Comparison of ENCODE assay signal across 19 mouse cellular contexts in the genomic region with DNA sequence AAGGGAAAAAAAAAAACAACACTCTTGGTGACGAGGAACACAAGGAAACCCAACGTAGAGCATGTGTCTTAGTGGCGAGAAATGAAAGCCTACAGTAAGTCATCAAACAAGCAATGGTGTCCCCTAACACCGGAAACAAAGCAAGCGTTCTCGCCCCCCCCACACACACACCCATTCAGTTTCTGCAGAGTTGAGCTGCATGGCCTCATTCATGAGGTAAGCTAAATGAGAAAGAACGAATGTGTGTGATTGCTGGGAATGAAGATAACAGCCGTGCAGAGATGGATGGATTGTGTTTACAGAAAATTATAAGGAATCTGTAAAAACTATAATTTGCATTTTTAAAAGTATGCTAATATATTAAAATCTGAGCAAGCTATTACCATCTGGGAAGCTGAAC.
DNase-seq lines count a peak whose midpoint lies in the region; ATAC-seq and TF ChIP-seq lines count a peak whose summit lies in the region.
"Had no signal": no experiment of that assay in that cellular context is flagged by ENCODE, and none has a peak within 500 bp of the region (broad histone marks: within the 10 kb centered on the region; RNA-seq: fewer than 3 reads in every experiment).

No protein-coding gene starts in this region.

- no peaks in the 10 kb centered on the region for H3K27me3 ChIP-seq in hindbrain, embryonic 12.5 days
- no peaks in the 10 kb centered on the region for H3K27me3 ChIP-seq in hindbrain, embryonic 11.5 days (ENCODE audit: control insufficient read depth, insufficient read depth, low read length)
- H3K27me3 ChIP-seq in hindbrain, embryonic 14.5 days (ENCODE audit: control insufficient read depth, insufficient read depth, low read length) = no peaks in the 10 kb centered on the region
- no peaks in the 10 kb centered on the region for H3K27me3 ChIP-seq in neural tube, embryonic 13.5 days
- no peaks in the 10 kb centered on the region for H3K27me3 ChIP-seq in kidney, embryonic 16.5 days (ENCODE audit: insufficient read depth, low read length)
- H3K27me3 ChIP-seq: heart, embryonic 15.5 days; limb, embryonic 12.5 days; liver, embryonic 12.5 days; lung, embryonic 15.5 days; stomach, embryonic 15.5 days had no signal

- H3K4me2 ChIP-seq in hindbrain, embryonic 12.5 days (replicated peaks) = peak overlapping the region; percentile 51
- no peak overlapping the region for H3K4me2 ChIP-seq in hindbrain, embryonic 11.5 days (replicated peaks; ENCODE audit: low read depth, low read length)
- H3K4me2 ChIP-seq in hindbrain, embryonic 14.5 days (replicated peaks) = peak overlapping the region; percentile 57
- H3K4me2 ChIP-seq in neural tube, embryonic 13.5 days = peak overlapping the region; percentile 66
- no peak overlapping the region for H3K4me2 ChIP-seq in kidney, embryonic 16.5 days (replicated peaks; ENCODE audit: low read depth, low read length)
- H3K4me2 ChIP-seq: heart, embryonic 15.5 days; limb, embryonic 12.5 days; liver, embryonic 12.5 days; lung, embryonic 15.5 days; stomach, embryonic 15.5 days had no signal

- TF ChIP-seq POLR2A in brain, embryonic 14.5 days (IDR thresholded peaks at IDR 0.05; ENCODE audit: borderline replicate concordance, extremely low read depth, insufficient read depth, insufficient read length, poor library complexity, severe bottlenecking) = no peak

- no peak for DNase-seq in hindbrain, embryonic 11.5 days (ENCODE audit: low spot score)
- peak; percentile 73 for DNase-seq in brain, embryonic 14.5 days (ENCODE audit: low read depth)
- peak; percentile 55 for DNase-seq in hindbrain, embryonic 14.5 days (ENCODE audit: low spot score)
- no peak for DNase-seq in right cerebral cortex, postnatal 25 days
- DNase-seq: cerebellum, adult 9-10 months; gastrocnemius, postnatal 25 days; kidney, adult 11 months; lung, postnatal 4 days; thymus, adult 18-20 months had no signal

- no peak for TF ChIP-seq CTCF in brain, embryonic 14.5 days (IDR thresholded peaks at IDR 0.05; ENCODE audit: borderline replicate concordance, extremely low read depth, insufficient read depth, insufficient read length)

- H3K9ac ChIP-seq in hindbrain, embryonic 12.5 days = no peak overlapping the region
- H3K9ac ChIP-seq in hindbrain, embryonic 11.5 days (ENCODE audit: low read depth, low read length) = no peak overlapping the region
- peak overlapping the region; percentile 67 for H3K9ac ChIP-seq in hindbrain, embryonic 14.5 days
- peak overlapping the region; percentile 83 for H3K9ac ChIP-seq in neural tube, embryonic 13.5 days
- no peak overlapping the region for H3K9ac ChIP-seq in kidney, embryonic 16.5 days (replicated peaks; ENCODE audit: low read length)
- H3K9ac ChIP-seq: heart, embryonic 15.5 days; limb, embryonic 12.5 days; liver, embryonic 12.5 days; lung, embryonic 15.5 days; stomach, embryonic 15.5 days had no signal

- H3K4me3 ChIP-seq in hindbrain, embryonic 12.5 days = peak overlapping the region; percentile 18
- H3K4me3 ChIP-seq in hindbrain, embryonic 11.5 days (ENCODE audit: low read depth, low read length) = no peak overlapping the region
- peak overlapping the region; percentile 41 for H3K4me3 ChIP-seq in hindbrain, embryonic 14.5 days (replicated peaks; ENCODE audit: low read length)
- peak overlapping the region; percentile 52 for H3K4me3 ChIP-seq in neural tube, embryonic 13.5 days
- no peak overlapping the region for H3K4me3 ChIP-seq in kidney, embryonic 16.5 days (ENCODE audit: low read length)
- H3K4me3 ChIP-seq: embryonic facial prominence, embryonic 10.5 days; heart, embryonic 15.5 days; limb, embryonic 12.5 days; liver, embryonic 12.5 days; lung, embryonic 15.5 days; stomach, embryonic 15.5 days had no signal

- no peaks in the 10 kb centered on the region for H3K9me3 ChIP-seq in hindbrain, embryonic 12.5 days (replicated peaks)
- no peaks in the 10 kb centered on the region for H3K9me3 ChIP-seq in hindbrain, embryonic 11.5 days (ENCODE audit: control insufficient read depth, low read length)
- no peaks in the 10 kb centered on the region for H3K9me3 ChIP-seq in hindbrain, embryonic 14.5 days (ENCODE audit: control insufficient read depth, low read length)
- no peaks in the 10 kb centered on the region for H3K9me3 ChIP-seq in neural tube, embryonic 13.5 days
- H3K9me3 ChIP-seq in kidney, embryonic 16.5 days (ENCODE audit: low read length) = no peaks in the 10 kb centered on the region
- H3K9me3 ChIP-seq: embryonic facial prominence, embryonic 10.5 days; heart, embryonic 15.5 days; limb, embryonic 12.5 days; liver, embryonic 12.5 days; lung, embryonic 15.5 days; stomach, embryonic 15.5 days had no signal

- no peak overlapping the region for H3K27ac ChIP-seq in hindbrain, embryonic 12.5 days
- no peak overlapping the region for H3K27ac ChIP-seq in hindbrain, embryonic 11.5 days (ENCODE audit: low read depth, low read length)
- no peak overlapping the region for H3K27ac ChIP-seq in hindbrain, embryonic 14.5 days
- H3K27ac ChIP-seq in neural tube, embryonic 13.5 days (replicated peaks) = peak overlapping the region; percentile 49; the same call in 1 of the 2 replicates
- H3K27ac ChIP-seq in kidney, embryonic 16.5 days (ENCODE audit: low read length) = no peak overlapping the region
- H3K27ac ChIP-seq: embryonic facial prominence, embryonic 10.5 days; heart, embryonic 15.5 days; kidney, postnatal 0 days; limb, embryonic 12.5 days; liver, embryonic 12.5 days; lung, embryonic 15.5 days; stomach, embryonic 15.5 days had no signal

- no peaks in the 10 kb centered on the region for H3K36me3 ChIP-seq in hindbrain, embryonic 12.5 days
- no peaks in the 10 kb centered on the region for H3K36me3 ChIP-seq in hindbrain, embryonic 11.5 days (ENCODE audit: control insufficient read depth, insufficient read depth, low read length)
- no peaks in the 10 kb centered on the region for H3K36me3 ChIP-seq in hindbrain, embryonic 14.5 days (replicated peaks; ENCODE audit: control insufficient read depth, insufficient read depth)
- H3K36me3 ChIP-seq in neural tube, embryonic 13.5 days = 0 out of 2 replicates have a peak, but pooled peaks cover 10% of the 10 kb centered on the region
- no peaks in the 10 kb centered on the region for H3K36me3 ChIP-seq in kidney, embryonic 16.5 days (ENCODE audit: insufficient read depth, low read length)
- H3K36me3 ChIP-seq: embryonic facial prominence, embryonic 10.5 days; heart, embryonic 15.5 days; limb, embryonic 12.5 days; liver, embryonic 12.5 days; lung, embryonic 15.5 days; stomach, embryonic 15.5 days had no signal

- no peak for ATAC-seq in hindbrain, embryonic 12.5 days (ENCODE audit: low FRiP score)
- no peak for ATAC-seq in hindbrain, embryonic 11.5 days (ENCODE audit: low FRiP score)
- no peak for ATAC-seq in hindbrain, embryonic 14.5 days (ENCODE audit: low FRiP score)
- ATAC-seq in neural tube, embryonic 13.5 days (ENCODE audit: low read depth) = no peak
- no peak for ATAC-seq in kidney, embryonic 16.5 days (ENCODE audit: low FRiP score, low TSS enrichment)
- ATAC-seq: liver, embryonic 12.5 days had no signal

- peaks cover 13% of the 10 kb centered on the region for H3K4me1 ChIP-seq in hindbrain, embryonic 12.5 days
- H3K4me1 ChIP-seq in hindbrain, embryonic 11.5 days (replicated peaks; ENCODE audit: control insufficient read depth, insufficient read depth, low read length) = peaks cover 3% of the 10 kb centered on the region; the same call in 1 of the 2 replicates
- H3K4me1 ChIP-seq in hindbrain, embryonic 14.5 days (replicated peaks; ENCODE audit: control insufficient read depth, insufficient read depth, low read length) = peaks cover 12% of the 10 kb centered on the region
- peaks cover 25% of the 10 kb centered on the region for H3K4me1 ChIP-seq in neural tube, embryonic 13.5 days (replicated peaks)
- no peaks in the 10 kb centered on the region for H3K4me1 ChIP-seq in kidney, embryonic 16.5 days (ENCODE audit: insufficient read depth, low read length)
- H3K4me1 ChIP-seq: embryonic facial prominence, embryonic 10.5 days; heart, embryonic 15.5 days; limb, embryonic 12.5 days; liver, embryonic 12.5 days; lung, embryonic 15.5 days; stomach, embryonic 15.5 days had no signal

- WGBS in hindbrain, embryonic 12.5 days = 65% methylated on average over 8 of the region's 8 CpGs
- WGBS in hindbrain, embryonic 11.5 days = 77% methylated on average over 8 of the region's 8 CpGs
- WGBS in hindbrain, embryonic 14.5 days = 42% methylated on average over 8 of the region's 8 CpGs
- 35% methylated on average over 8 of the region's 8 CpGs for WGBS in neural tube, embryonic 13.5 days
- whole genome bisulfite sequencing in kidney, embryonic 16.5 days = 58% methylated on average over 8 of the region's 8 CpGs

Comparison
In these comparisons a context has a peak if more than half of its experiments do, and no peak if none do; other contexts are left out.
1. H3K4me2 ChIP-seq: peak in hindbrain, embryonic 12.5 days (single experiment), hindbrain, embryonic 14.5 days (single experiment) and neural tube, embryonic 13.5 days (single experiment); none in hindbrain, embryonic 11.5 days (single experiment) and kidney, embryonic 16.5 days (single experiment).
2. H3K4me3 ChIP-seq: peak in hindbrain, embryonic 12.5 days (single experiment), hindbrain, embryonic 14.5 days (single experiment) and neural tube, embryonic 13.5 days (single experiment); none in hindbrain, embryonic 11.5 days (single experiment) and kidney, embryonic 16.5 days (single experiment).
3. H3K9ac ChIP-seq: peak in hindbrain, embryonic 14.5 days (single experiment) and neural tube, embryonic 13.5 days (single experiment); none in hindbrain, embryonic 12.5 days (single experiment), hindbrain, embryonic 11.5 days (single experiment) and kidney, embryonic 16.5 days (single experiment).
4. DNase-seq: peak in brain, embryonic 14.5 days (single experiment) and hindbrain, embryonic 14.5 days (single experiment); none in hindbrain, embryonic 11.5 days (single experiment) and right cerebral cortex, postnatal 25 days (single experiment).